In the genomic region with DNA sequence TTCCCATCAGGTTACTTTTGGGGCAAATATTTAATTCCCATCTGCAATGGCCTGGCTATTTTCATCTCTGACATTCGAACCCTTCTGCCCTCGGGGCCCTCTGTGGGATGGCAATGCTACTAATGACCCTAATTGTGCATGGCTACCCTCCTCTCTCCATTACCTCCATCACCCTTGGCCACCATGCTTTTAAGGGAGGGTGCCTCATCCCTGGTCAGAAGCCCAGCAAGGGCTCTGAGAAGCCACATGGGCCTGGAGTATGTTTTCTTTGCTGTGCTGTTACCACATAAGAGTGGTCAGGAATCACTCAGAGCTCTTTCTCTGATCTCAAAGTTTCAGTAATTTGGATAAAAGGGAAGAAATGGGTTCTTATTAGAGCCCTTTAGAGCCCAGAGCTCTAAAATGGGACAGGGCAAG, we compare ENCODE assay signal across 27 mouse cellular contexts. TPM values are rescaled to one million over a fixed set of nuclear protein-coding genes. Genes with fewer than 3 reads are reported as not detected.
A peak's percentile ranks its signal among the peaks of the same experiment; 100 is the strongest.
DNase-seq lines count a peak whose midpoint lies in the region; ATAC-seq lines count a peak whose summit lies in the region.
"Had no signal": no experiment of that assay in that cellular context is flagged by ENCODE, and none has a peak within 500 bp of the region (broad histone marks: within the 10 kb centered on the region; RNA-seq: fewer than 3 reads in every experiment).

No protein-coding gene starts in this region.

- H3K9me3 ChIP-seq in heart, embryonic 10.5 days: peaks cover 87% of the 10 kb centered on the region
- peaks cover 79% of the 10 kb centered on the region for H3K9me3 ChIP-seq in embryonic facial prominence, embryonic 14.5 days (ENCODE audit: control insufficient read depth, low read length)
- H3K9me3 ChIP-seq in forebrain, embryonic 16.5 days (ENCODE audit: control insufficient read depth, low read length): peaks cover 50% of the 10 kb centered on the region
- H3K9me3 ChIP-seq: G1E had no signal

- no peak overlapping the region for H3K4me2 ChIP-seq in embryonic facial prominence, embryonic 14.5 days (ENCODE audit: low read depth, low read length)
- H3K4me2 ChIP-seq in forebrain, embryonic 16.5 days (ENCODE audit: low read length): no peak overlapping the region
- H3K4me2 ChIP-seq: embryonic facial prominence, embryonic 15.5 days; forebrain, embryonic 13.5 days; heart, embryonic 13.5 days; limb, embryonic 15.5 days; midbrain, embryonic 12.5 days had no signal

- no peak overlapping the region for H3K27ac ChIP-seq in heart, embryonic 10.5 days
- H3K27ac ChIP-seq in embryonic facial prominence, embryonic 14.5 days (replicated peaks; ENCODE audit: low read depth, low read length): no peak overlapping the region
- H3K27ac ChIP-seq in forebrain, embryonic 16.5 days (ENCODE audit: low read length): no peak overlapping the region
- H3K27ac ChIP-seq: embryonic facial prominence, embryonic 15.5 days; forebrain, embryonic 13.5 days; heart, embryonic 13.5 days; limb, embryonic 15.5 days; macrophage; midbrain, embryonic 12.5 days had no signal

- no peaks in the 10 kb centered on the region for H3K27me3 ChIP-seq in heart, embryonic 10.5 days (ENCODE audit: insufficient read depth, poor library complexity, severe bottlenecking)
- no peaks in the 10 kb centered on the region for H3K27me3 ChIP-seq in embryonic facial prominence, embryonic 14.5 days (replicated peaks; ENCODE audit: control insufficient read depth, insufficient read depth, low read length)
- H3K27me3 ChIP-seq in splenic B cell, adult 2 months (ENCODE audit: control insufficient read depth, insufficient read depth, low read length, poor library complexity, severe bottlenecking): no peaks in the 10 kb centered on the region
- no peaks in the 10 kb centered on the region for H3K27me3 ChIP-seq in forebrain, embryonic 16.5 days (replicated peaks; ENCODE audit: control insufficient read depth, insufficient read depth, low read length)
- H3K27me3 ChIP-seq: embryonic facial prominence, embryonic 15.5 days; forebrain, embryonic 13.5 days; heart, embryonic 13.5 days; limb, embryonic 15.5 days; midbrain, embryonic 12.5 days had no signal

- H3K4me3 ChIP-seq in heart, embryonic 10.5 days: no peak overlapping the region
- H3K4me3 ChIP-seq in embryonic facial prominence, embryonic 14.5 days (ENCODE audit: low read depth, low read length): no peak overlapping the region
- H3K4me3 ChIP-seq in forebrain, embryonic 16.5 days (replicated peaks; ENCODE audit: low read length): no peak overlapping the region
- H3K4me3 ChIP-seq: embryonic facial prominence, embryonic 15.5 days; forebrain, embryonic 13.5 days; heart, embryonic 13.5 days; limb, embryonic 15.5 days; midbrain, embryonic 12.5 days had no signal

- H3K9ac ChIP-seq in embryonic facial prominence, embryonic 14.5 days (ENCODE audit: low read depth, low read length): no peak overlapping the region
- H3K9ac ChIP-seq in forebrain, embryonic 16.5 days (replicated peaks; ENCODE audit: low read depth, low read length): no peak overlapping the region
- H3K9ac ChIP-seq: embryonic facial prominence, embryonic 15.5 days; forebrain, embryonic 13.5 days; heart, embryonic 13.5 days; limb, embryonic 15.5 days; midbrain, embryonic 12.5 days had no signal

- DNase-seq in heart, embryonic 10.5 days (ENCODE audit: low spot score): peak; percentile 84
- no peak for DNase-seq in heart, adult 9 months (ENCODE audit: low spot score in 2 of 2)
- DNase-seq in retina, postnatal 1 day: peak; percentile 9
- DNase-seq in retina, embryonic 14.5 days (ENCODE audit: low spot score): no peak
- DNase-seq in embryonic facial prominence, embryonic 14.5 days (ENCODE audit: low spot score): peak; percentile 5
- peak; percentile 5 for DNase-seq in splenic B cell, adult 2 months (ENCODE audit: low read depth, low spot score)
- no peak for DNase-seq in cerebellum, postnatal 4 days (ENCODE audit: low spot score in 2 of 2)
- DNase-seq: adrenal gland, adult 2 months; cerebellum, adult 11 months; cerebellum, postnatal 25 days; gastrocnemius, postnatal 36 days; heart, postnatal 4 days; kidney, postnatal 25 days; layer of hippocampus, adult 9-11 months; lung, adult 18-20 months; thymus, postnatal 25 days had no signal

- 73% methylated on average over 2 of the region's 2 CpGs for WGBS in heart, embryonic 10.5 days
- WGBS in embryonic facial prominence, embryonic 14.5 days: 79% methylated on average over 2 of the region's 2 CpGs
- 87% methylated on average over 2 of the region's 2 CpGs for WGBS in forebrain, embryonic 16.5 days

- H3K4me1 ChIP-seq in heart, embryonic 10.5 days: no peaks in the 10 kb centered on the region
- H3K4me1 ChIP-seq in embryonic facial prominence, embryonic 14.5 days (ENCODE audit: control insufficient read depth, insufficient read depth, low read length): no peaks in the 10 kb centered on the region
- no peaks in the 10 kb centered on the region for H3K4me1 ChIP-seq in forebrain, embryonic 16.5 days (replicated peaks; ENCODE audit: control insufficient read depth, insufficient read depth, low read length)
- H3K4me1 ChIP-seq: embryonic facial prominence, embryonic 15.5 days; forebrain, embryonic 13.5 days; heart, embryonic 13.5 days; limb, embryonic 15.5 days; midbrain, embryonic 12.5 days had no signal

- no peak for ATAC-seq in embryonic facial prominence, embryonic 14.5 days (ENCODE audit: low read depth)
- ATAC-seq in forebrain, embryonic 16.5 days: no peak
- ATAC-seq: forebrain, embryonic 13.5 days; intestine, postnatal 0 days had no signal

- no peaks in the 10 kb centered on the region for H3K36me3 ChIP-seq in heart, embryonic 10.5 days
- no peaks in the 10 kb centered on the region for H3K36me3 ChIP-seq in embryonic facial prominence, embryonic 14.5 days (ENCODE audit: control insufficient read depth, insufficient read depth, low read length)
- no peaks in the 10 kb centered on the region for H3K36me3 ChIP-seq in splenic B cell, adult 2 months (ENCODE audit: control insufficient read depth, insufficient read depth, low read length, poor library complexity, severe bottlenecking)
- H3K36me3 ChIP-seq in forebrain, embryonic 16.5 days (ENCODE audit: control insufficient read depth, insufficient read depth): no peaks in the 10 kb centered on the region
- H3K36me3 ChIP-seq: embryonic facial prominence, embryonic 15.5 days; G1E; heart, embryonic 13.5 days; limb, embryonic 15.5 days; midbrain, embryonic 12.5 days had no signal

RNA-seq across cellular contexts. Expression of a gene that starts 22.1 kb away (rescaled TPM):
- polyA plus RNA-seq in heart, embryonic 10.5 days (2016; fragmentation: Nextera tagmentation; extraction: Ambion mirVana): 0.11 and 0.15 TPM in 2 replicates
- 0.07 TPM in 1 of 2 replicates, not detected in the other for polyA plus RNA-seq in embryonic facial prominence, embryonic 14.5 days (2014; fragmentation: Nextera tagmentation; extraction: Ambion mirVana)
- 0.09 TPM in 1 of 2 replicates, not detected in the other for polyA plus RNA-seq in forebrain, embryonic 16.5 days (2015; fragmentation: Nextera tagmentation; extraction: Ambion mirVana)
- polyA plus RNA-seq: adrenal gland, adult 2 months; G1E; intestine, postnatal 0 days; limb, embryonic 15.5 days; macrophage; midbrain, embryonic 12.5 days; spleen, adult 2 months; stomach, embryonic 16.5 days had no signal

RNA-seq across cellular contexts. Expression of a gene that starts 22.1 kb away (rescaled TPM):
- polyA plus RNA-seq in heart, embryonic 10.5 days (2016; fragmentation: Nextera tagmentation; extraction: Ambion mirVana): 143 and 155 TPM in 2 replicates
- polyA plus RNA-seq in embryonic facial prominence, embryonic 14.5 days (2014; fragmentation: Nextera tagmentation; extraction: Ambion mirVana): 110 and 137 TPM in 2 replicates
- 121 TPM in 2 replicates for polyA plus RNA-seq in forebrain, embryonic 16.5 days (2015; fragmentation: Nextera tagmentation; extraction: Ambion mirVana)

Comparison
In these comparisons a context has a peak if more than half of its experiments do, and no peak if none do; other contexts are left out.
1. DNase-seq: peak in heart, embryonic 10.5 days (single experiment), retina, postnatal 1 day (single experiment), embryonic facial prominence, embryonic 14.5 days (single experiment) and splenic B cell, adult 2 months (single experiment); none in heart, adult 9 months (0 of 2), retina, embryonic 14.5 days (single experiment) and cerebellum, postnatal 4 days (0 of 2).